Mouse (Mus musculus): ENCODE results near the gene Olfr1513.
"Not testable (repeated sequence)": the region's sequence is repeated elsewhere in the genome, so short reads cannot be mapped to it uniquely, and the experiment has no call there.

Gene Olfr1513

GRCm38 (mm10) chr14:52356308-52356707, at the start of gene Olfr1513:
Gene Olfr1513, minus strand, starts transcription at chr14:52356408.
- no peak for DNase-seq

DNA sequence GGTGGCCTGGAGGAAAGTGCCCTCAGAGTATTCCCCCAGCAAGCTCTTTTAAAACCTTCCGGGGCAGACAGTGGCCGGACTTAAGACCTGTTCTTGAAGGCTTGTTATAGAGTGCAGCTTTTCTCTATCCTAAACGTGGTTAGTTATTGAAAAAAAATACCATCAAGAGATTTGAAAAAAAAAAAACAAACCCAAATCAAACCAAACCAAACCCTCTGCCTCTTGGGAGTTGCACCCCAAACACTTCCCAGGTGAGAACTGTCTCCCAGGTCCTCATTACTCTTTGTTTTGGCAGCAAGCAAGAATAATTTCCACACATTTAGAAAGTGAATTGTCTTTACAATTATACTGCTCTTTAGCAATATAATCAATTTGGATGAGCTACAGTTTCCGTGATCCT, 41.1 kb upstream of the Olfr1513 start, which contains the start of gene Olfr1511:
Gene Olfr1511, minus strand, starts transcription at position 101 of the 400 bp plus-strand sequence.
- DNase-seq: no peak

DNA sequence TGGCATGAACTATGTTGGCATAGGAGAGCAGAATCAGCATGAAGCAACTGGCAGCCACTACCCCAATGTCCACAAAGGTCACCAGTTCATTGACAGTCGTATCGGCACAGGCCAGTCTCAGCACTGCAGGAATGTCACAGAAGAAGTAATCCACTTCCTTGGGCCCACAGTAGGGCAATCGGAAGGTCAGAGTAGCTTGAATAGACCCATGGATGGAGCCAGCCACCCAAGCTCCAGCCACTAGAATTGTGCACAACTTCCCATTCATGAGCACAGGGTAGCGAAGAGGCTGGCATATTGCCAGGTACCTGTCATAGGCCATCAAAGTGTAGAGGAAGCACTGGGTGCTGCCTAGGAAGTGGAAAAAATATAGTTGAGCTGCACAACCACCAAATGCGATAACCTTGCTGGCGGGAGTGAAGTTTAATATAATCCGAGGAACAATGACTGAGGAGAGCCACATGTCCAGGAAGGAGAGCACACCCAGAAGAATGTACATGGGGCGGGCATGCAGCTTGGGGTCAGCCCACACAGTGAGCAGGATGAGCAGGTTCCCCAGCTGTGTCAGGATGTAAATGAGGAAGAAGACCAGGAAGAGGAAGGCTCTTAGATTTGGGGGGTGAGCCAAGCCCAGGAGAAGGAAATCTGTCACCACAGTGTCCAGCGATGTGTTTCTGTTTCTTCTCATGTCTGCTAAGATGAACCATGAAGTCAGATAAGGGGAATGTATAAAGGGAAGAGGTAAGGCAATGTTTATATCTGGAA, 34.1 kb upstream of the Olfr1513 start:
- not testable (repeated sequence) for DNase-seq

DNA sequence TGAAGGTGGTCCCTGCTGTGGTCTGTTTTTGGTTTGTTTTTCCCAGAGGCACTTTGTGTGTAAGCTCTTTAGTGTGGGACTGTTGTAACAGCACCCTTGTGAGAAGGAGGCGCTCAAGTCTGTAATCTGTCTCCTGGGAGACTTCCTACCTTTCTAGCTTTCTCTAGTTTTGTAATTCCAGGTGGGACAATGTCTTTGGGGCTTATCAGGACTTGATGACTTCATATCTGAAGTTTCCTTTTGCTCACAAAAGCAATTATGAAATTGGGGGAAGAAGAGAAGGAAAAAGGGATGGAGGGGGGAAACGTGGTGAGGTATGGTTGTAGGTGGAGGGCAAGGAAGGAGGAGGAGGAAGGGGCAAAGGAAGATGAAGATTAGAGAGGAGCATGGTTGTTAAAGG, 22.9 kb upstream of the Olfr1513 start, which contains the start of gene Olfr1512:
Gene Olfr1512, minus strand, starts transcription at position 101 of the 400 bp plus-strand sequence.
- DNase-seq: no peak

GRCm38 (mm10) chr14:52368741-52369140, 12.5 kb upstream of the Olfr1513 start:
- no peak for DNase-seq

DNA sequence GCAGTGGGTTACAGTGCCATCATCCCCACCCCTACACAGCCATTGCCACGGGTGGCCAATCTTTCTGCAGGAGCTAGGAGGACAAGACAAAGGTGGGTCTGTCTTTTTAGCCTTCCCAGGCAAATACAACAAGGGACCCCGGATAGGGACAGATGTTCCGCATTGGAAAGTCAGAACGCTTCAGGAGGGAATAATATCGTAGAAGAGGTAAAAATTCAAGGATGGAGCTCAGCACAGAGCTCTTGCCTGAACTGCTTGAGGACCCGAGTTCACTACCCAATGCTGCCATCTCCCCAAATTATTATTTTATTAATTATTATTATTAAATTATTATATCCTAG, 16.7 kb downstream of the Olfr1513 start:
- DNase-seq: no peak

DNA sequence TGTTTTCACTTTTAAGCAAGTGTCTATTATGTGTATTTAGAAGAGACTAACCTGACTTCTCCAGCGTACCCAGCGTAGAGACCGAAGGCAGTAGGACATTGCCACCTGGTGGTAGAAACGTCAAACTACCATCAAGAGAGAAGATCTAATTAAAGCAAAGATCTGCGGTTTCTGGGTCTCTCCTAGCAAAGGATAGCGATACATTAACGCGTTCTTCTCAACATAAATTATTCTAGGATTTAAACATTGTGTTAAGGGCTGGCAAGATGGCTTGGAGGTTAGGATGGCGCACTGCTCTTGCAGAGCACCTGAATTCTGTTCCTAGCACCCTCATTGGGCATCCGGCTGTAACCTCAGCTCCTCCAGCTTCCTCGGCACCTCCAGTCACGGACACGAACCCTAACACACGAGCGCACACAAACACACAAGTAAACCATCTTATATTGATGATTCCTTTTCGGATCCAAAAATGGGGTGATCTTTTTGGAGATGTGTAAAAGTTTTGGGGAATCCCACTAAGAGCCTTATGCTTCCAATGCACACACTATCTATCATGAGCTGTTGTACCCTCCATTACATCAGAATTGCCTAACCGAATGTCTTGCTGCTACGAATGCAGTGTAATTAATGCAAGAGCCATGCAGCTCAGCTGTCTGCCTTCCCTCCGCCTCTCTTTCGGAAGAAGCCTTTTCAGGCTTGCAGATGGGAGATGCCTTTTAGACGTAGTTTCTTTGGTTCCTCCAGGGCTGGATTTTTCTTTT, 17.3 kb downstream of the Olfr1513 start:
- DNase-seq: peak in 1 of 2 experiments; percentile 52

GRCm38 (mm10) chr14:52332171-52332570, 24.0 kb downstream of the Olfr1513 start:
- no peak for DNase-seq

DNA sequence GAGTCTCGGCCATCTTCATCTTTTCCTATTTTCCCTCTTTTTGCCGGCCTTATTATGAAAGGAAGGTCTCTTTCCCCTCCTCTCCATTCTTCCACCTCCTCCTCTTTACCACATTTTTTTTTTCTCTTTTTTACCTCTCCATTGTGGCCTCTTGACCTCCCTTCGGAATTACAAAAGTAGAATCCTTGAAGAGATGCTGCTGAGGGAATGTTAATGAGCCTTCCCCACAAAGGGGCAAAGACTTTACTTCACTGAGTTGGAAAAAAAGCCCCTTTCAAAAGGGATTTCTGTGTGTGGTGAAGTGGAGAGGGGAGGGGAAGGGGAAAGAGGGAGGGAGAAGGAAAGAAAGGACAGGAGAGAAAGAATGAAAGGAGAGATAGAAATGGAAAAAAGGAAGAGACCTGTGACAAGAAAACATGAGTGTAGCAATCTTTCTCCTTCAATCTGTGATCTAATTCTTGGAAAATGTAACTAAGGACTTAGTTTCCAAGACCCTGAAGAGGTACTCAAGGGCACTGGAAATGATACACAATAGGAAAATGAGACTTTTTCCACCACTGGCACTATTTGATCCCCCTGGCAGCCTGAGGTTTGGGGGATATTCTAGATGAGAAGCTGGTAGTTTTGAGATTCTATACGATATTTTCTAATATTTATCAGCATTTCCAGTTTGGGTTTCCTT, 25.0 kb downstream of the Olfr1513 start:
- no peak for DNase-seq

DNA sequence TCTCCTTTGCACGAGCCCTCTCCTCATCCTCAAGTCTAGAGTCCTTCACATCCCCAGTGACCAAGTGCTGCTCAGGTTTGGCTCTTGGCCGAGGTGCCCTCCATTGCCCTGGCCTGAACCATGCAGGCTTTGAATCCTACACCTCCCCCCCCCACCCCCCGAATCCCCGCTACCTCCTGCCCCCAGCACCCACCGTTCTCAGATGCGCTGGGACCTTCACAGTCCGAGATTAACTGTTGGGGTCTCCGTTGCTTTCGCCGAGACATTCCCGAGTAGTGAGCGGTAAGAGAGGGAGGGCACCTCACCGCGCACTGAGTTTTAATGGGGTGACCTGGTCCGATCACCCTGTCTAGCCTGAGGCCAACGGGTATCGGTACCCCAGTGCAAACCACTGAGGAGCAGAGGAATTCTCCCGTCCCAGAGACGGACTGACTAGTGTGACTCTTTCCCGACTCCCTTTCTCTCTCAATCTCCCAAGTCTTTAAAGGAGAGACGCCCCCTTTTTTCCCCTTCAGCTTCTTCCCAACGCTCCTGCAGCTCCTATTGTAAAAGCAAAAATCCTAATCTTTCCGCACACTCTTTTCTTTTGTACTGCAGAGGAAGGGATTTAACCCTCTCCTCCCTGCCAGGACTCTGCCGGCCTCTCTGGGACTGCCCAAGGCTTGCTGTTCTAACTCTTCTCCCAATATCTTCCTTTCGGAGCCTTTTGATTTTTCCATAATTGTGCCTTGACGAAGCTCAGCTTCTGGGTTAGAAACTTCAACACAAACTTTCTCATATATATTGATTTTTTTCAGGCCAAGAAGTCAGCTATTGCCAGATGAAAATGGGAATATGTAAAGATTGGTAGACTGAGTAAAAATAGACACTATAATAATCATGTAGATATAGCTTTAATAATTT, 28.0 kb downstream of the Olfr1513 start, which contains the start of gene Sall2:
Gene Sall2, minus strand, starts transcription at position 853 of the 903 bp plus-strand sequence.
- no peak for DNase-seq

DNA sequence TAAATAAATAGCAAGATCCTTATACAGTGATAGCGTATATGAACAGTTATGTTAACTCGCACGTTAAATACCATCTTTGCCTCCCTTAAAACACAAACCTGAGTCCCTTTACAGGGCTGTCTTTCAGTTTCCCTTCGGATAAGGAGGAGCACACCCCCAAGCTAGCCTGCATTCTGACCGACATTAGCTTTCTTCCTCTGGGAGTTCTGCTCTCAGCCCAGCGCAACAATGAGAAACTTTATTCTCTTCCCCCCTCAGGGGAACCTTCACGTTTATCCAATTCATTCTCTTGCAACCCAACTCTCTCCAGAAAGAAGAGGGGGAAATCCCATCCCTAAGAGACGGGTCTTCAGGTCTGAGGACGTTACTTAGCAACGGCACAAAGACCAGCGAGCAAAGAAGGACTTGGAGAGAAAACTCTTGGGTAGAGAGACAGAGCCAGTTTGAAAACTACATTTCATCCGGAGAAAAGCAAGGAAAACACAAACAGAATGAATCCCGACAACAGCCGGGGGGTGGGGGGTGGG, 28.8 kb downstream of the Olfr1513 start:
- no peak for DNase-seq

GRCm38 (mm10) chr14:52325890-52326289, 30.3 kb downstream of the Olfr1513 start:
- no peak for DNase-seq

DNA sequence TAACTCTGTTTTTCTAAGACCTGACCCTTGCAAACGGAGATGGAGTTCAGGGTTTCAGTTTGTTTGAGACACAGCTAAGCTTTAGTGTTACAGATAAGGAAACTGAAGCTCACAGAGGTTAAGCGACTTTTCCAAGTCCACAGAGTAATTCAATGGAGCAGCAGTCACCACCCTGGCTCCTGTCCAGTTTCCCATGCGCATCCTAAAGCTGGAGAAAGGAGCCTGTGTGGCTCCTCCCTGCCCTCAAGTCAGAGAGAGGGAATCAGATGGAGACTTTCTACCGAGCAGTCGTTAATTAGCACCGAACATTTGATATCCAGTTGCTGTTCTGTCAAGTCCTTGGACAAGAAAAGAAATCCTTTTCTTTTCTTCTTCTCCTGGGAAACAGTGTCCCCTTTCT, 36.8 kb downstream of the Olfr1513 start:
- no peak for DNase-seq

DNA sequence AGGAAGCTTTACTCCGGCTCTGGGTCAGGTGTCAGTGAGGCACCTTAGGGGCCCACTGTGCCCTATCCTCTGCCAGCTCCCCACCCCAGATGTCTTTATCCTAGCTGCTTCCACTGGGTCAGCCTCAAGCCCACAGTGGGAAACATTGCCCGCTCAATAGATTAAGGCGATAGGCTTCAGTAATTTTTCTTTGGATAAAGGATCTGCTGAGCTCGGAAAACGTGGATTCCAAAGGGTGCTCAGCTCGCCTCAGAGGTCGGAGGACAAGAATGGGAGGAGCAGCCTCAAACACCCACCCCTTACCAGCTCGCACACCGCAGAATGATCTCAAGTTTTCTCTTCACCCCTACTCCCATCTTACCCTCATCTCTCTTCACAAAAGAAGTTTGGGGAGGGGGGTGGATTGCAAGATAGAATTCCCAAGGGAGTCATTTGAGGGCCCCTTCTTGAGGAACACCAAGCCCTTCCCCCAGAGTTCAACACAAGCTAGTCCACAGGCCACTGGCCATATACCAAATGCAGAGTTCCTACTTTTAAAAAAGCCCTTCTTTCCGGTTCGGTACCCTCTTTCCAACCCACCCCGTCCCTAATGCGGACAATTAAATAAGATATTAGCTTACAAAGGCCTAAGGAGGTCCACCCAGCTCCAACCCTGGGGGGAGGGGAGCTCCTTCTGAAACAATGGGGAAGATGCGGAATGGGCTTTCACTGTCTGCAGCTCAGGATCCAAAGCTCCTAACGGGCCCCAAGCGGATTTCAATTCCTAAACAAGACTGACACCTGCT, 39.6 kb downstream of the Olfr1513 start:
- DNase-seq: peak in 1 of 2 experiments; percentile 3

DNA sequence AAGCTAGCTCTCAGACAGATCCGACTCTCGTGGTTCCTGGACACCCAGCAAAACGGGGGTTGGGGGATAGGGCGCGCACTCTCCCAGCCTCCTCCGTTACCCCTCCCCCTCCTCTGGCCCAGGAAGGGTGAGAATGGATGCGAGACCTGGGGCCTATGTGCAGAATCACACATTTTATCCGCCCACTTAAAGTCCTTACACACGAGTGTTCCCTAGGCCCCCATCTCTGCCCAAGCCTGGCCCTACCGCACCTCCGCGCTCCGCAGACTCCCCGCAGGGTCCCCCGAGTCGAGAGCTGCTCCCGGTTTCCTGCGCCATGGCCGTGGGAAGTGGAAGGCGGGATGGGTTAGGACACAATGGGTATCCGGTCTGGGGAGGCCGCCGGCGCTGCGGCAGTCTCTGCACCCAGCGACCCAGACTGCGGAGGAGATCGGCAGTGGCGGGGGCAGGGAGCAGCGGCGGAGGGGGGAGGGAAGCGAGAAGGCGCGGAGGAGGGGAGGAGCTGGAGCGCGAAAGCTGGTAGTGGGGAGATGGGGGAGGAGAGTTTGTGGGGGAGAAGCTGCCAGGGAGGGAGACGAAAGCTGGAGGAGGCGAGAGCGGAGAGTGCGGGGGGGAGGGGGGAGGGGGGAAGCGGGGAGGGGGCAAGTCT, 40.3 kb downstream of the Olfr1513 start:
- DNase-seq: peak; percentile 56 to 68

- DNase-seq: no peak
Observed at GRCm38 (mm10) chr14:52315283-52315780, 40.9 kb downstream of the Olfr1513 start.

DNA sequence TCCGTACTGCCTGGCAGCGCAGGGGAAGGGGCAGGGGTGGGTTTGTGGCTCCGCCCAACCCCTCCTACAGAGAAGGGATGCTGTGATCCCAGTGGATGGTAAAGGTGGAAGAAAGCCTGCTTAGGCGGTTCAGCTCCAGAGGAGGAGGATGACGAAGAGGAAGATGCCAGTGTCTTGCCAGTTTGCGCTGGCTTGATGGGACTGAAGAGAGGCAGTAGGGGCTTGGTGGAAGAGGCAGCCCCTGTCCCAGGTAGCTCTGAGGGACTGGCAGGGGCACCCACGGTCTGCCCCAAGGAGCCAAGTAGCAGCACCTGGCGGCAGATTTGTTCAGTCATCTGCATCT, 41.4 kb downstream of the Olfr1513 start:
- peak in 1 of 2 experiments; percentile 6 for DNase-seq

- no peak for DNase-seq
Observed at GRCm38 (mm10) chr14:52313931-52314807, 42.0 kb downstream of the Olfr1513 start.

DNA sequence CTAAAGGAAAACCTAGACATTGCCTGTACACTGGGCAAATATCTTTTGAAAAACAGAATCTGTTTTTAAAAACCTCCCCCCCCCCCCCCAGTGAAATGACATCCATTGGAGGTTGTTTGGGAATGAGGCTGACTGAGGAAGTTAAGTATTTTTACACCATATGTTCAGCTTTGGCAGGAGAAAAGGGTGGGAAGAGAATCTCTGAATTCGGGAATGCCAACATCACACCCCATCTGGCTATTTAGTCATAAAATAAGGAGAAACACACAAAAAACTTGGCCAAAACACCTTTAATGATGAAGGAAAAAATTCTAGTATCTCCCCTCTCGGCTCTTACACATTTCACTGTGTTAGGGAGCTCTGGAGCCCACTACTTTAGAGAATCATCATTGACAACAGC, 45.3 kb downstream of the Olfr1513 start:
- no peak for DNase-seq

Data from lung, adult 18-20 months (tissue).